Mouse (Mus musculus) limb, embryonic 10.5 days (tissue): Measurements from ENCODE around the gene Foxp1. TPM values are rescaled to one million over a fixed set of nuclear protein-coding genes. Genes with fewer than 3 reads are reported as not detected.
A peak's percentile ranks its signal among the peaks of the same experiment; 100 is the strongest.

Experiments
- DNase-seq: peaks from one replicate; pipeline ENCODE4 v3.0.0-alpha.2; 2017; ENCODE audit warnings: low spot score
- H3K27ac ChIP-seq: fragments of 300-500 bp; sonication (generic); 2 replicates; pipeline ENCODE4 v1.5.1; 2016; ENCODE audit warnings: mild to moderate bottlenecking
- H3K27me3 ChIP-seq: fragments of 300-500 bp; sonication (generic); 2 replicates; pipeline ENCODE4 v1.6.1; 2016; ENCODE audit warnings: low read depth, mild to moderate bottlenecking; ENCODE audit not compliant: poor library complexity, severe bottlenecking
- H3K36me3 ChIP-seq: fragments of 300-500 bp; sonication (generic); 2 replicates; pipeline ENCODE4 v1.6.1; 2016; ENCODE audit warnings: mild to moderate bottlenecking, moderate library complexity
- H3K4me1 ChIP-seq: fragments of 300-500 bp; sonication (generic); 2 replicates; pipeline ENCODE4 v1.6.1; 2016
- H3K4me3 ChIP-seq: fragments of 300-500 bp; sonication (generic); 2 replicates; pipeline ENCODE4 v1.5.1; 2016; ENCODE audit warnings: mild to moderate bottlenecking, moderate library complexity
- H3K9me3 ChIP-seq: fragments of 300-500 bp; sonication (generic); replicated peaks from 2 replicates; pipeline ENCODE4 v1.6.1; 2016; ENCODE audit warnings: mild to moderate bottlenecking
- WGBS: fragments of 180-500 bp; shearing (Covaris S2); methylation state at CpG from one replicate; pipeline ENCODE4 v1.1.7; 2016; 5-methylcytosine and 5-hydroxymethylcytosine counted together
- polyA plus RNA-seq: library from polyadenylated mRNA; unstranded; fragments of >200 nt; fragmentation: Nextera tagmentation; extraction: Ambion mirVana; gene quantifications from 2 replicates; pipeline ENCODE4 v1.2.1, GENCODE M21; 2016

The Foxp1 gene
- polyA plus RNA-seq, 1 experiment from 2014 or later = 47.3 TPM

DNA sequence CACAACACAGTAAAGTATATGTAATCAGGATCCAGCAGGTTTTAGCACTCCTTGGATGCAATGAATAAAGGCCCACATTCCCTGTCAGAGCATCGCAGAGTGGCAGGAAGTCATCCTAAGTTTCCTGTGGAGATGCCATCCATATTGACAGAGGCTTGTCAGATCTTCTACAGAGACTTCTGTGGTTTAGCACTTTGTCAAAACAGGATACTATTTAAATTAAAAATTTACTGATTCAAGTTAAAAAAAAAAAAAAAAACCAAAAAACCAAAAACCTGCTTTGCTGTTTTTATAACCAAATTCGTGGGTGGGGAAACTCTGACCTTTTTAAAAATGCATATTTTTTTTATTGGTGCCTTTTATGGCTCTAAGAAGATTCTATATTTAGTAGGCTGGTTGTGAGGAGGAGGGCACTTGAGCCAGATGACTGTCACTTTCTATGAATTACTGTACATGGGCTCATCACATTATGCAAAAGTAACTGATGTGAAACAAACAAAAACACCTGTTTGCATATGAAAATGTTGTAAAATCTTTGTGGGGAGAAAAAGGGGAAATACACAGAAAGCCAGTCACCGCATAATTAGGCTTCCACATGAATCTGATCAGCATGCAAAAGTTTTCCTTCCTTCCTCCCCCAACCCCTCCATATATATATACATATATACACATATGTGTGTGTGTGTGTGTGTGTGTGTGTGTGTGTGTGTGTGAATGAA lies 472.1 kb downstream of the Foxp1 start:
- Histone ChIP-seq H3K27me3 (peaks cover 5% of the 10 kb centered on the region; the same call in 1 of the 2 replicates), H3K27ac (no peak overlapping the region), H3K4me3 (no peak overlapping the region), H3K4me1 (no peaks in the 10 kb centered on the region), H3K9me3 (no peaks in the 10 kb centered on the region), H3K36me3 (no peaks in the 10 kb centered on the region)
- no peak for DNase-seq
- 87% methylated on average over 3 of the region's 3 CpGs for WGBS

DNA sequence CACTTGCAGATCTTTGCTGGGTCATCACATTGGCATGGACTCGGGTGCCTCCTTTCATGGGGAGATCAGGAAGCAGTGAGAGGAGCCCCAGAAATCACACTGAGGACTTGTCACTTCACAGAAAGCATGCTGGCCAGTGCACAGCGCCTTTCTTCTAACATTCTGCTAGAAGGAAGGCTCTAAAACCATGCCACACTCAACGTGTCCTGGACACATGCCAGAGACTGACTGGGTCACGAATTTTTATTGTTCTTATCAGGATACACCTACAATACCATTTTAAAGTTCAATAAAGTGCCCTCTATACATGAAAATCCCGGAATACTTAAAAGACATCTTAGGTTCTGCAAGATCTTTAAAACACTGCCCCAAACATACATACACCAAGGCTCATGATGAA lies 475.2 kb downstream of the Foxp1 start:
- no peak for DNase-seq
- Histone ChIP-seq H3K9me3 (no peaks in the 10 kb centered on the region), H3K36me3 (no peaks in the 10 kb centered on the region), H3K27me3 (peaks cover 8% of the 10 kb centered on the region; the same call in 1 of the 2 replicates), H3K4me1 (peaks cover 21% of the 10 kb centered on the region), H3K27ac (no peak overlapping the region), H3K4me3 (no peak overlapping the region)
- 79% methylated on average over 5 of the region's 5 CpGs for WGBS

DNA sequence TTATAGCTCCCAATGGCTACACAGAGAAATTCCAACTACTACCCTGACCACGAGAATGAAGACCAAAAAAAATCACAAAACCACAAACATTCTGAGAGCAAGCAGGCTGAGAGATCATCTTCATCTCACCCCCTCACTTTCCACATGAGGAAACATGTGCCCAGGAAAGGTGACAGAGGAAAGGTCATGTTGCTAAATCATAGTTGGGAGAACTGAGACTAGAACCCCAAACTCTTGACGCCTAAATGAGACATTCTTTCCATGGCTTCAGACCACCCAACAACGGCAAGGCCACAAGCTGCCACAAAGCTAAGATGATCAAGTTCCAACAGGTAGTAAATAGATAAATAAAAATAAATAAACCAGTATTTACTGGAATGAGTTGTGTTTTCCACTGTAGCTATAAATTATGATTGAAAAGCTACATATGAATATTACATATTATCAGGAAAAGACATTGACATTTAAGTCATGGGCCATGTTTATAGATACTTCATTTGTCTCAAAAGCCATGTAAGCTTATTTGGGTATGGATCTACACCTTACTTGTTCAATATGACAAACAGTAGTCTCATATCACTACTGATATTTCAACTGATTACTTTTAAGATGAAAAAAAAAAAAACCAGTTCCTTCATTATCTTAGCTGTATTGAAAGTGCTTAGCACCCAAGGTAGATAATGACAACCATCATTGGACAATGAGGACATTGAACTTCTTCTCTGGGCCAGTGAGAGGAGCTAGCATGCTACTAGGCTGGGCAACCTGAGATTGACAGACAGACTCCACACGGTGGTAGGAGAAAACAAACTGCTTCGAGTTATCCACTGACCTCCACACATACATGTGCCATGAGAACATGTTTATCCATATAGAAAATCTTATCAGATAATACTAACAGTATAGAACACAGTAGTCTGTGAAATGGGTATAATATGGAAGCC lies 476.4 kb downstream of the Foxp1 start:
- peaks cover 24% of the 10 kb centered on the region for H3K4me1 ChIP-seq
- H3K4me3 ChIP-seq = no peak overlapping the region
- no peaks in the 10 kb centered on the region for H3K36me3 ChIP-seq
- no peak for DNase-seq
- H3K9me3 ChIP-seq = no peaks in the 10 kb centered on the region
- peaks cover 8% of the 10 kb centered on the region; the same call in 1 of the 2 replicates for H3K27me3 ChIP-seq
- WGBS = 86% methylated on average over 5 of the region's 5 CpGs
- H3K27ac ChIP-seq = no peak overlapping the region

DNA sequence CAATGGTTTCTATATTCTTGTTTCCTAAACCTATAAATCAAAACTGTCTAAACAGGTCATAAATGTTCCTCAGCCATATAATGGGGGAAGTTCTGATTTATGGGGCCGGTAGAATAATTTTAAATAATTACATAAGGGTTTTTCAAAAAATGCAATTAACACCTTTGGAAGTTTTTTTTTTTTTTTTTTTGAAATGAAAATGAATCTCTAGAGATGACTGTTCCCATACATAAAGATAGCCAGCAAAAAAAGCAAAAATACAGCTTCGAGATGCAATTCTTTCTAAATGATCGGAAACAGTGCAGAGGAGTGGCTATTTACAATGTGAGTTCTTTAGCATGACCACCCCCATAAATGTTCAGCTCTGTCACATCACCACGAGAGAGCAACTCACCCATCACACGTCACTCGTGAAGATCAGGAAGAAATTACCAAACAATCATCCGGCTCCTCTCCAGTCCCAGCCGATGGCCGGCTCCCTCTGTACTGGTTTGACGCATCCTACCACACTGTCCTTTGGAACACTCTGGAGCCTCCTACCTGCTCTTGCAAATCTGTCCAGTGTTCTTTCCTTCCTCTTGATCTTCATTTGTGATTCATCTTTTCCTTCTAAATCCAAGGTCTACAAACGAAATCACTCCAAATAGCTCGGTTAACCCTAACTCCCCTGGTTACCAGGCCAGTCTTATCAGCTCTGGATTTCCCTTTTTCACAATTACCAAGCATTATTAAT lies 478.4 kb downstream of the Foxp1 start:
- Histone ChIP-seq H3K27ac (no peak overlapping the region), H3K4me3 (no peak overlapping the region), H3K9me3 (no peaks in the 10 kb centered on the region), H3K4me1 (peaks cover 29% of the 10 kb centered on the region), H3K27me3 (peaks cover 8% of the 10 kb centered on the region; the same call in 1 of the 2 replicates), H3K36me3 (no peaks in the 10 kb centered on the region)
- no peak for DNase-seq
- 64% methylated on average over 12 of the region's 12 CpGs for WGBS

DNA sequence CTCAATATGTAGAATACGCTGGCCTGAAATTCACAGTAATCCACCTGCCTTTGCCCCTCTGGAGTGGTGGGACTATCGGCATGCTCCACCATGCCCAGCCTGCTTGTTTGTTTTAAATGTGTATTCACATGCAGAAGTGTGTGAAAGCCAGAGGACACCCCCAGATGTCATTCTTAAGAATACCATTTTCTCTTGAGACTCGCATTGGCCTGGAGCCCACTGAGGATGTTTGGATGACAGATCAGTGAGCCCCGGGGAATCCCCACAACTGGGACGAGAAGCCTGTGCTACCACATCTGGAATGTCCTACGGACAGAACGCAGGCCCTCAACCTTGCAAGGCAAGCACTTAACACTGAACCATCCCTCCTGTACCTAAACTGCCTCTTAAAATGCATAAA lies 479.3 kb downstream of the Foxp1 start:
- Histone ChIP-seq H3K9me3 (no peaks in the 10 kb centered on the region), H3K27me3 (peaks cover 8% of the 10 kb centered on the region; the same call in 1 of the 2 replicates), H3K27ac (no peak overlapping the region), H3K36me3 (no peaks in the 10 kb centered on the region), H3K4me3 (no peak overlapping the region), H3K4me1 (peaks cover 32% of the 10 kb centered on the region)
- 84% methylated on average over 7 of the region's 7 CpGs for WGBS
- DNase-seq = no peak

DNA sequence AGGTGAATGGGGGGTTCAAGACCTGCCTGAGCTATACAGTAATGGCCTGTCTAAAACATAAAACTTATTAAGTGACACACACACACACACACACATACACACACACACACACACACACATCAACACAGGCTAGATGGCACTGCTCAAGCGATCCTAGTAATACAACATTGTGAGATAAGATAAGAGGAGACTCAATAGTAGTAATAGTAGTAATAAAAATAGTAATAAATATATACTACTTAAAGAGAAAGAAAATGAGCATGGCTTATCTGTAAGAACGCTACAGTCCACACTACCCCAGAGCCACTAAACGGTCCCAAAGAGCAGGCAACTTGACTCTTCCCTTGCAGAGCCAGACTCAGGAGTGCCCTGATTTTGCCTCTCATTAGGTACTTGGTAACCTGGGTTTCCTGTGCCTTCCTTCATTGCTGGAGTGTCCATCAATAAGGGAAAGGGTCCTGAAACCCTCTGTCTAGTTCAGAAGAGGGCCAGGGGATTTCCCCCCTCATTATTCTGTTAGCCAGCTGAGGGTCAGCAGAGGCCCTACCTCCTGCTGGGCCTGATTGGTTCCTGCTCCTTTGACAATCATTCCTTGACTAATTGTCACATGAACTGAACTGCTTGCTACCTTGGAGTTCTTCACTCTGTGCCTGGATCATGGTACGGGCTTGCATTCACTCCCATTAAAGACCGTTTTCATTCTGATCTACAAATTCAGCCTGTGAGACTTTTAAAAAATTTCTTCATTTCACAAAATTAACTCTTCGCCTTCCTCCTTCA lies 480.2 kb downstream of the Foxp1 start:
- no peak overlapping the region for H3K27ac ChIP-seq
- H3K36me3 ChIP-seq = no peaks in the 10 kb centered on the region
- peaks cover 32% of the 10 kb centered on the region for H3K4me1 ChIP-seq
- H3K27me3 ChIP-seq = peaks cover 8% of the 10 kb centered on the region; the same call in 1 of the 2 replicates
- no peaks in the 10 kb centered on the region for H3K9me3 ChIP-seq
- WGBS = 79% methylated on average over 6 of the region's 6 CpGs
- DNase-seq = no peak
- no peak overlapping the region for H3K4me3 ChIP-seq

DNA sequence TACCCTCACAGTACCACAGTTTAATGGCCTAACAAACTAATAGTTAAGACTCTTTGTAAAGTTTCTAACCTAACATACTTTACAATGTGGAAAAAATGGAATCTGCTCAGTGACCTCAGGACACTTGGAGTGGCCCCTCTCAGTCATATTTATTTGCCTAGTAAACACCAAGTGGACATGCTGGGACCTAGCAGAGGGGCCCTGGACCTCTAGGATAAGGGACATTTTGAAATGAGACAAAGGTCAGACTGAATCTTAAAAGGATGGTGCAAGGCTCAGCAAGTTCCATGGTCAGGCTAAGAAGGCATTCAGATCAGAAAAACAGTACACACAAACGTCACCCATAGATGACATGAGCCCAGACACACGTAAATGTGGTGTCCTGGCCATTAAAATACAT lies 483.5 kb downstream of the Foxp1 start:
- Histone ChIP-seq H3K27me3 (peaks cover 9% of the 10 kb centered on the region; the same call in 1 of the 2 replicates), H3K36me3 (no peaks in the 10 kb centered on the region), H3K27ac (no peak overlapping the region), H3K4me3 (no peak overlapping the region), H3K4me1 (peaks cover 28% of the 10 kb centered on the region), H3K9me3 (no peaks in the 10 kb centered on the region)
- 80% methylated on average over 2 of the region's 2 CpGs for WGBS
- DNase-seq = no peak

DNA sequence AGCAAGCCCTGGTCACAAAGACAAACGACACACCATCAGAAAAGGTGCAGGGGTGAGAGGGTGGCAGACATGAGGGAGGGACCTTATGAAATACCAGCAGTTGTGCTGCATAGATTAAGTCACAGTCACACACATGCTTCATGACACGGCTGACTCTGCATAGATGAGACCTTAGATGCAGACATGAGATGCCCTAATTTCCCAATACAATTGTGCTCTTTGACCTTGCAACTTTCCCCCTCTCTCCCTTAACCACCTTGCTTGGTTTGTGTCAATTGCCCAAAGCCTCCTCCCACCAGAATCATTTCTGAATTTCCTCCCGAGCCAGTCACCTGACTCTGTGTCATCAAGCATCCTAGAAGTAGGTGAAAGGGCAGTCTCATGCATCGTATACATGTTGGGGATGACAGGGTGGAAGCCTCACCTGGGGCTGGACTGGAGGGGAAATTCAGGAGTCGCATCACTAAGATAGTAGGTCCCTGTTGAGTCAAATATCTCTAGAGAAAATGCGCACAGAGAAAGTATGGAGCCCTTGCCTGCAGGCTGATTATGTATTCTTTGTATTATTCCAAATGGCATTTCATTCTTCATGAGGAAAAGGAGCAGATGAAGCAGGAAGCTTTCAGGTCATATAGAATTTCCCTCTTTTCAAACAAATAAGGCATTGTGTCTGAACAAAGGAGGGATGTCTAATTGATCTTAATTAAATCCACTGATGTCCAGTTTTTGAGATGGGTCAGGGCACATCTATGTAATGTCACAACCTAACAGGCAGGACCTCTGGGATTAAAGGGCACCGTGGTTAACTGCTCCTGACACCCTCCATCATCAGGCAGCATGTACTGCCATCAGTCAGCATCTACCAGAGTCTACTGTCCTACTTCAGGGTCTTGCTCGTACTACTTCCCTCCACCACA lies 486.8 kb downstream of the Foxp1 start:
- Histone ChIP-seq H3K4me3 (no peak overlapping the region), H3K4me1 (peaks cover 35% of the 10 kb centered on the region), H3K27ac (no peak overlapping the region), H3K9me3 (no peaks in the 10 kb centered on the region), H3K36me3 (no peaks in the 10 kb centered on the region), H3K27me3 (peaks cover 20% of the 10 kb centered on the region; the same call in 1 of the 2 replicates)
- 90% methylated on average over 8 of the region's 8 CpGs for WGBS
- no peak for DNase-seq

DNA sequence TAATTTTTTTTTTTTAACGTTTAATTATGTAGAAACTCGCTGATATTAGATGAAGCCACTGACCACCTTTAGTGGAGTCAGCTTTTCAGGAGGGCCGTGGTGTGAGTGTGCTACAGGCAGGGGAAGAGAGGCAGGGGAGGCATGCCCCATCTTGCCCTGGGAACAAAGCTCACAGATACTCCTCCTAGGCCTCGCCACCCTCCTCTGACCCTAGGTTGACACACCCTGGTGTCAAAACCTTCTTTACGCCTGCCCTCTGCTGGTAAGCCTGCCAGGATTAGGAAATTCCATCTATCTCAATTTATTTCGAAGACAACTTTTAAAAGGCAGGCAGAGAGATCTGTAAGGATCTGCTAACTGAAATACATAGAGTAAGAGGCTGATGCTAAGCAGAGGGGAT lies 489.5 kb downstream of the Foxp1 start:
- Histone ChIP-seq H3K27me3 (peaks cover 36% of the 10 kb centered on the region; the same call in 1 of the 2 replicates), H3K4me1 (peaks cover 47% of the 10 kb centered on the region), H3K27ac (no peak overlapping the region), H3K9me3 (no peaks in the 10 kb centered on the region), H3K4me3 (no peak overlapping the region), H3K36me3 (no peaks in the 10 kb centered on the region)
- DNase-seq = no peak
- WGBS = 31% methylated on average over 6 of the region's 6 CpGs

DNA sequence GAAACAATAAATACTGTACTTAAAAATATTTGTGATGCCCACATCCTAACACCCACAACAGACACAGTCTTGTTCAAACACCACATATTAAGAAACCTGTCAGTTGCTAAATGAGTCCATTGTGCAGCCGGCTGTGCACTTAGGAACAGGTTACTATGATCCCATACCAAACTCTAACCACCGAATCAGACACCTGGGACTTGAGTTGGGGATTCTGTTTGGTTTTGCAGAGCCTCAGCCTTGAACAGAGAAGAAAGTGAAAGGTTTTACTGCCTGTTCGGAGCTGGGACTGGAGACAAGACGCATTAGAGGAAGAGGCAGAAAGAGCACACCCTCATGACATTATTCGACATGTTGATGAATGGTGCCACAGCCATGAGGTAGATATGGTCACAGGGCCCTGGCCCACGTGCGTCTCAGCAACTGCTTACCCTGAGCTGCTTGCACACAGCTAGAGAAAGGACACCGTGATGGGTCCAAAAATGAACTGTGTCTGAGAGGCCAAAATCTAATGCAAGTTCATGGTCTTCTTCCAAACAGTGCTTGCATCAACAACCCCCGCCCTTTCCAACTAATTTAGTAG lies 491.1 kb downstream of the Foxp1 start:
- no peak overlapping the region for H3K27ac ChIP-seq
- WGBS = 51% methylated on average over 9 of the region's 9 CpGs
- H3K9me3 ChIP-seq = no peaks in the 10 kb centered on the region
- H3K4me1 ChIP-seq = peaks cover 58% of the 10 kb centered on the region
- H3K27me3 ChIP-seq = peaks cover 48% of the 10 kb centered on the region
- no peaks in the 10 kb centered on the region for H3K36me3 ChIP-seq
- no peak overlapping the region for H3K4me3 ChIP-seq
- DNase-seq = no peak

DNA sequence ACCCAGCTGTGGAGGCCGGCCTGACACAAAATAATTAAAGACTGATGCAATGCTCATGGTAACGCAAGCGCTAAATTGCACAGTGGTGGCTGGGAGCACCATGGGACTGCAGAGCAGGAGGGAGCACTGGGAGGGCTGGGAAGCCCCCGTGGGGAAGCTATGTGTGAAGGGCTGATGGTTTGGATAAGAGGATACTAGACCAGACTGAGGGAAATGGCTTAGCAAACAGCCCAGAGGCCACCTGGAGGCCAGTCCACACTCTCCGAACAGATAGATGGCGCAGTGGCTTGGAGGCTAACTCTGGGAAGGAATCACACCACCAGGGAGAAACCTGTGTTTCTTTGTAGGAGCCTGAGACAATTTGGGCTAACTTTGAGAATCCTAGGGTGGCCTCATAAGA lies 492.3 kb downstream of the Foxp1 start:
- Histone ChIP-seq H3K9me3 (no peaks in the 10 kb centered on the region), H3K4me1 (peaks cover 64% of the 10 kb centered on the region), H3K4me3 (no peak overlapping the region), H3K27ac (no peak overlapping the region), H3K27me3 (peaks cover 60% of the 10 kb centered on the region), H3K36me3 (no peaks in the 10 kb centered on the region)
- 10% methylated on average over 6 of the region's 6 CpGs for WGBS
- DNase-seq = peak; percentile 41
